Mouse (Mus musculus): ENCODE measurements at regions not wholly inside any gene's neighbourhood (a gene's known extent, or its start where the extent isn't known, plus 50 kb on each side); places are given as distances from the start of the nearest gene placed in this dataset.

DNA sequence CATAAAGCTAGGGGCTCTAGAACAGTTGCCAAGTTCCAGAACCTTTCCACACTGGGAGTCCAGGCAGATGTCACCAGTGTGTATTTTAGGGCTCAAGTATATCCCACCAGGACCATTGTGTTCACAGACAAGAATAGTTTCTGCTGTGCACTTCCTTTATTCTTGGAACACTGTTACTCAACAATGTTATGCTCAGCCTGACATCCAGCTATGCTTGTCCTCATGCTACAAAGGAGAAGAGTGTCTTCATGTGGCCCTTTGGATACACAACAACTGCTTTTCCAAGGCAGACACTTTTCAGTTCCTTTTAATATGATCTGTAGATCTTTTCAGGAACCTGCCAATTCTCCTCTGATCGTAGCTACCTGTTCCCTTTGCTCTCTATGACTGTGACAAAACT, 270.4 kb upstream of the Dab2 start:
- 92% methylated on average over 1 of the region's 1 CpGs for WGBS
- no peaks in the 10 kb centered on the region for H3K27me3 ChIP-seq (ENCODE audit: control insufficient read depth, insufficient read depth, low read length)
- H3K9me3 ChIP-seq (ENCODE audit: control insufficient read depth, low read length), result no peaks in the 10 kb centered on the region
- no peak overlapping the region for H3K9ac ChIP-seq (replicated peaks; ENCODE audit: low read depth, low read length)
- no peak for ATAC-seq (ENCODE audit: low read depth)
- no peak overlapping the region for H3K4me2 ChIP-seq (ENCODE audit: low read depth, low read length)
- no peaks in the 10 kb centered on the region for H3K36me3 ChIP-seq (ENCODE audit: control insufficient read depth, insufficient read depth, low read length)
- H3K4me3 ChIP-seq (ENCODE audit: low read depth, low read length), result no peak overlapping the region
- H3K4me1 ChIP-seq (ENCODE audit: control insufficient read depth, insufficient read depth, low read length), result no peaks in the 10 kb centered on the region
- no peak overlapping the region for H3K27ac ChIP-seq (ENCODE audit: low read depth, low read length)

DNA sequence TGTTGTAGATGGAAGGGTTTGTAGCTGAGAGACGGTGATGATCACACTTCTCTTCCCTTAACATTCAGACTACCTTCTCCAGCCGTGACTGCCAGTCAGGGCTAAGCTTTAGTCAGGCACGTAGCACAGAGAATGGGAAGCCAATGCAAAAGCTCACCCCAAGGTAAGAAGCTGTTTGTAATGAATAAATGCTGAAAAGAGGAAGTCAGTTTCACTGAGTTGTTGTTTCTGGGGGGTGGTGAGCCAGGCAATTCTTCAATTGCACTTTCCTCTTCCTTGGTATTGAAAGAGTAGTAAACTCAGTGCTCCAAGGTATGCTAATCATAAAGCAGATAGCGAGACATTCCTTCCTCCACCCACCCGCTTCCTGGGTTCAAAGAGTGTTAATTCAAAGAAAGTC, 269.2 kb upstream of the Dab2 start:
- no peak for ATAC-seq (ENCODE audit: low read depth)
- Histone ChIP-seq H3K27me3 (ENCODE audit: control insufficient read depth, insufficient read depth, low read length) (no peaks in the 10 kb centered on the region), H3K36me3 (ENCODE audit: control insufficient read depth, insufficient read depth, low read length) (no peaks in the 10 kb centered on the region), H3K4me3 (ENCODE audit: low read depth, low read length) (no peak overlapping the region), H3K27ac (ENCODE audit: low read depth, low read length) (no peak overlapping the region), H3K9ac (replicated peaks; ENCODE audit: low read depth, low read length) (no peak overlapping the region), H3K4me2 (ENCODE audit: low read depth, low read length) (no peak overlapping the region), H3K9me3 (ENCODE audit: control insufficient read depth, low read length) (no peaks in the 10 kb centered on the region), H3K4me1 (ENCODE audit: control insufficient read depth, insufficient read depth, low read length) (no peaks in the 10 kb centered on the region)
- 77% methylated on average over 5 of the region's 5 CpGs for WGBS

DNA sequence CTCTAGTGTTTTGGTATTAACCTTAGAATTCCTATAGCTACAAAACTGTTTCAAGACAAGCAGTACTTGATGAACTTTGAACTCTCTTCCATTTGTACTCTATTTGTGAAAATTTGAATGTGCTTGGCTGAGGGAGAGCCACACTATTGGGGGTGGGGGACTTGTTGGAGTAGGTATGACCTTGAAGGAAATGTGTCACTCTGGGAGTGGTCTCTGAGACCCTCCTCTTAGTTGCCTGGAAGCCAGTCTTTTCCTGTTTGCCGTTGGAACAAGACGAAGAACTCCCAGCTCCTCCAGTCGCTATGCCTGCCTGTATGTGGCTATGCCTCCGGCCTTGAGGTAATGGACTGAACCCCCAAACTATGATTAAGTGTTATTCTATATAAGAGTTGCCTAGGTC, 265.4 kb upstream of the Dab2 start:
- no peak for ATAC-seq (ENCODE audit: low read depth)
- no peaks in the 10 kb centered on the region for H3K27me3 ChIP-seq (ENCODE audit: control insufficient read depth, insufficient read depth, low read length)
- H3K4me2 ChIP-seq (ENCODE audit: low read depth, low read length), result no peak overlapping the region
- no peaks in the 10 kb centered on the region for H3K4me1 ChIP-seq (ENCODE audit: control insufficient read depth, insufficient read depth, low read length)
- H3K9ac ChIP-seq (replicated peaks; ENCODE audit: low read depth, low read length), result no peak overlapping the region
- no peaks in the 10 kb centered on the region for H3K36me3 ChIP-seq (ENCODE audit: control insufficient read depth, insufficient read depth, low read length)
- H3K27ac ChIP-seq (ENCODE audit: low read depth, low read length), result no peak overlapping the region
- H3K4me3 ChIP-seq (ENCODE audit: low read depth, low read length), result no peak overlapping the region
- H3K9me3 ChIP-seq (ENCODE audit: control insufficient read depth, low read length), result no peaks in the 10 kb centered on the region
- 91% methylated on average over 4 of the region's 4 CpGs for WGBS

DNA sequence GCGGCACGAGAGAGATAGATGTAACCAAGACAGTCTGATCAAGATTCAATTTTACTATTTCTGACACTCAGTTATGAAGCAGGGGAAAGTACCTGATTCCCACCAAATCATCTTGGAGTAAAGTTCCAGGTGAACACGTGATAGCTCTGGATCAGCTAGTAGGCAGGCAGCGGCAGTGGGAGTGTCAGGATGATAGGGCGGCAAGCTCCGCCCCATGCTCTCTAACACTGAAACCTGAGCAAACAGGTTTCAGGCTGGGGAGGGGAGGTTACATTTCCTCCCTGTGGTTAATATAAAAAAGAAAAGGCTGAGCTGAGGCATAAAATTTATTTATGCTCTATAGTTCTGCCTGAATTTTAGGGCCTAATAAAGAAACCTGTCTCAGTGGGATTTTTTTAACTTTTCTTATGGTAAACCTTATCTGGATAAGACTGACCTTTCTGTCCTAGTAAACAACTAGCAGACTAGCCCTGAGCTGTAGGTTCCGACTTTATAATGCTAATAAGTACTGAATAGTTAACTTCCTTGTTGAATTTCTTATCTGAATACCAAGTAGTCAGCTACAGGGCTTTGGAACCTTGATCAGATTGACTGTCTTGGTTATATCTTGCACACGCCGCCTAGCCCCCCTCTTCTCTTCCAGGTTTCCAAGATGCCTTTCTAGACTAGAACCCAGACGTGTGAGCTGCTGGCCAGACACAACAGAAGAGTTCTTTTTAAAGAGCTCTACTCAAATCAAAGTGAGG, 254.9 kb upstream of the Dab2 start:
- ATAC-seq (ENCODE audit: low read depth), result no peak
- no peaks in the 10 kb centered on the region for H3K27me3 ChIP-seq (ENCODE audit: control insufficient read depth, insufficient read depth, low read length)
- H3K4me3 ChIP-seq (ENCODE audit: low read depth, low read length), result no peak overlapping the region
- H3K4me1 ChIP-seq (ENCODE audit: control insufficient read depth, insufficient read depth, low read length), result no peaks in the 10 kb centered on the region
- WGBS, result 56% methylated on average over 10 of the region's 10 CpGs
- no peaks in the 10 kb centered on the region for H3K9me3 ChIP-seq (ENCODE audit: control insufficient read depth, low read length)
- H3K9ac ChIP-seq (replicated peaks; ENCODE audit: low read depth, low read length), result no peak overlapping the region
- H3K36me3 ChIP-seq (ENCODE audit: control insufficient read depth, insufficient read depth, low read length), result no peaks in the 10 kb centered on the region
- no peak overlapping the region for H3K4me2 ChIP-seq (ENCODE audit: low read depth, low read length)
- H3K27ac ChIP-seq (ENCODE audit: low read depth, low read length), result no peak overlapping the region

DNA sequence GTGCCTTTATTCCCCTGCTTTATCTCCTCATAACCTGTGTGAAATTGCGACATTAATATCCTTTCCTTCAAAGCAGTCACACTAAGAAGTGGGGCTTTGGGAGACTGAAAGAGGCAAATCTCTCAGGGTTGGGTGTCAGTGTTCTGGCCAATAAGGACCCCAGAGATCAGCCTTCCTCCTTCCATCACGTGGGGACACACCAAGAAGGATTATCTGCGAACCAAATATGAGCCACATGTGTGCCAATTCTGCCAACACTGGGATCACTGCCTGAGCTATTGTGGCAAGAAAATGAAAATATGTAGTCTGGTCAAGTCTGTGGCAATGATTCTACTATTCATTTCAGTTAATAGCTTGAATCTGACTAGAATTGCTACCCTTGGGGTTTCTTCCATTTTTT, 243.9 kb upstream of the Dab2 start:
- Histone ChIP-seq H3K27ac (ENCODE audit: low read depth, low read length) (no peak overlapping the region), H3K4me3 (ENCODE audit: low read depth, low read length) (no peak overlapping the region), H3K36me3 (ENCODE audit: control insufficient read depth, insufficient read depth, low read length) (no peaks in the 10 kb centered on the region), H3K9ac (replicated peaks; ENCODE audit: low read depth, low read length) (no peak overlapping the region), H3K4me2 (ENCODE audit: low read depth, low read length) (no peak overlapping the region), H3K4me1 (ENCODE audit: control insufficient read depth, insufficient read depth, low read length) (no peaks in the 10 kb centered on the region), H3K27me3 (ENCODE audit: control insufficient read depth, insufficient read depth, low read length) (no peaks in the 10 kb centered on the region), H3K9me3 (ENCODE audit: control insufficient read depth, low read length) (no peaks in the 10 kb centered on the region)
- WGBS, result 85% methylated on average over 3 of the region's 3 CpGs
- ATAC-seq (ENCODE audit: low read depth), result no peak

DNA sequence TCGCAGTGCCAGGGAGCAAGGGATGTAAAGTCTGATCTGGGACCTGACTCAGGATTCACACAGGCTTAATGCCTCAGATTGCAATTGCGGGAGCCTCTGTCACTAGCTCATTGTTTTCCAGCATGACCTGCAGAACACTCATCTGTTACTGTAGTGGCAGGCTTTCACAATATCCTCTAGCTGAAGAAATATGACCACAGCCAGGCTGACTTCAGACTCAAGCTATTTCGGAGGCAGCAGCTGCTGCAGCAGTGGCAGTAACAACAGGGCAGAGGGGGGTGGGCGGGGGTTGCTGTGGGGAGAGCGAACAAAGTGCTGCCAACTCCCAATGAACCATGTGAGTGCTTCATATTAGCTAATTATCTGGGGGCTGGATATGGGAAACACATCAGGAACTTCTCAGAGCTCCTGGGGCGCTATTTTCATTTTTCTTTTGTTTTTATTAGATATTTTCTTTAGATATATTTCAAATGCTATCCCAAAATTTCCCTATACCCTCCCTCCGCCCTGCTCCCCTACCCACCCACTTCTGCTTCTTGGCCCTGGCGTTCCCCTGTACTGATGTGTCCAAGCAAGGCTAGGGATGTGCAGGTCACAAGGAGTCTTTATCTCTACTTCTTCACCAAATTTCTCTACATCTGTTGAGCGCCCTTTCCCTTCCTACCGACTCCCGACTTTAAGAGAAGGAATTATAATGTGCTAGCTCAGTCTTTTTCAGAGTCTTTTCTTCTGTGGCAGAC, 242.5 kb upstream of the Dab2 start:
- WGBS, result 52% methylated on average over 11 of the region's 11 CpGs
- no peak overlapping the region for H3K27ac ChIP-seq (ENCODE audit: low read depth, low read length)

DNA sequence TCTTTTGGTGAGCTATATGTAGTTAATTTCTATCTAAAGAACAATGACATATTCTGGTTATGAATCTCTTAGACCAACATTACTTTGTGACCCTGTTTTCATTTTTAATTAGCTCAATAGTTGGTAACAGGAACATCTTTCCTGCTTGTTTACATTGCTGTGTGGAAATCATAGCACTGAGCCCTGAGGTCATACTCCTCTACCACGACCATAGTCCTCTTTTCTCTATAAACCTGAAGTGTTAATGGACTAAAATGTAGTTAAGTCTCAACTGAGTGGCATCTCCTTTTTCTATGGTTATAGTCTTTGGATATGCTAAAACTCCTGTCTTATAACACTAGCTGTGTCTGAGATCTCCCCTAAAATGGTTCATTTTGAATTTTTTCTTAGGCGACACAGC, 240.2 kb upstream of the Dab2 start:
- Histone ChIP-seq H3K4me1 (ENCODE audit: control insufficient read depth, insufficient read depth, low read length) (no peaks in the 10 kb centered on the region), H3K36me3 (ENCODE audit: control insufficient read depth, insufficient read depth, low read length) (no peaks in the 10 kb centered on the region), H3K27ac (ENCODE audit: low read depth, low read length) (no peak overlapping the region), H3K27me3 (ENCODE audit: control insufficient read depth, insufficient read depth, low read length) (no peaks in the 10 kb centered on the region), H3K9ac (replicated peaks; ENCODE audit: low read depth, low read length) (no peak overlapping the region), H3K9me3 (ENCODE audit: control insufficient read depth, low read length) (no peaks in the 10 kb centered on the region), H3K4me2 (ENCODE audit: low read depth, low read length) (no peak overlapping the region), H3K4me3 (ENCODE audit: low read depth, low read length) (no peak overlapping the region)
- WGBS, result 78% methylated on average over 2 of the region's 2 CpGs
- no peak for ATAC-seq (ENCODE audit: low read depth)

More for the DNA sequence above, 242.5 kb upstream of the Dab2 start:
- no peaks in the 10 kb centered on the region for H3K4me1 ChIP-seq (ENCODE audit: control insufficient read depth, insufficient read depth, low read length)
- H3K4me3 ChIP-seq (ENCODE audit: low read depth, low read length), result no peak overlapping the region
- no peaks in the 10 kb centered on the region for H3K9me3 ChIP-seq (ENCODE audit: control insufficient read depth, low read length)
- no peaks in the 10 kb centered on the region for H3K36me3 ChIP-seq (ENCODE audit: control insufficient read depth, insufficient read depth, low read length)
- no peaks in the 10 kb centered on the region for H3K27me3 ChIP-seq (ENCODE audit: control insufficient read depth, insufficient read depth, low read length)
- H3K4me2 ChIP-seq (ENCODE audit: low read depth, low read length), result no peak overlapping the region
- ATAC-seq (ENCODE audit: low read depth), result peak; percentile 70; the same call in 1 of the 2 replicates
- no peak overlapping the region for H3K9ac ChIP-seq (replicated peaks; ENCODE audit: low read depth, low read length)

DNA sequence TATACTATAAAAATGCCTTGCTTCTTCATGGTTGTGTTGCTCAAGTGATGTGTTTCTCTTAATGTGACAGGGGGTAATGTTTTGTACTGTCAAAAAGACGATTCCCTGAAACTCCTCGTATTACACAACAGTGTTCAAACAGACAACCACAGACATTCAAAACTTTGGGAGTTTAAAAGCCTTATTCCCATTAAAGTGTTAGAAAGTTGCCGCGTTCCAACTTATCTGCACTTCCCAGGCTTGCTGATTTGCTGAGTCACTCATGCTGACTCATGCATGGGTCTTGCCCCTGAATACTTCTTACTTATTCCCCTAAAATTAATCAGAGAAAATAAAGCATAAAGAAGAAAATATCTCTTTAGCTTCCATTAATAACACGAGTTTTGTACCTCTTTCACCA, 239.8 kb upstream of the Dab2 start:
- Histone ChIP-seq H3K4me1 (ENCODE audit: control insufficient read depth, insufficient read depth, low read length) (no peaks in the 10 kb centered on the region), H3K9me3 (ENCODE audit: control insufficient read depth, low read length) (no peaks in the 10 kb centered on the region), H3K27me3 (ENCODE audit: control insufficient read depth, insufficient read depth, low read length) (no peaks in the 10 kb centered on the region), H3K36me3 (ENCODE audit: control insufficient read depth, insufficient read depth, low read length) (no peaks in the 10 kb centered on the region), H3K27ac (ENCODE audit: low read depth, low read length) (no peak overlapping the region), H3K9ac (replicated peaks; ENCODE audit: low read depth, low read length) (no peak overlapping the region), H3K4me2 (ENCODE audit: low read depth, low read length) (no peak overlapping the region), H3K4me3 (ENCODE audit: low read depth, low read length) (no peak overlapping the region)
- 87% methylated on average over 5 of the region's 5 CpGs for WGBS
- no peak for ATAC-seq (ENCODE audit: low read depth)

DNA sequence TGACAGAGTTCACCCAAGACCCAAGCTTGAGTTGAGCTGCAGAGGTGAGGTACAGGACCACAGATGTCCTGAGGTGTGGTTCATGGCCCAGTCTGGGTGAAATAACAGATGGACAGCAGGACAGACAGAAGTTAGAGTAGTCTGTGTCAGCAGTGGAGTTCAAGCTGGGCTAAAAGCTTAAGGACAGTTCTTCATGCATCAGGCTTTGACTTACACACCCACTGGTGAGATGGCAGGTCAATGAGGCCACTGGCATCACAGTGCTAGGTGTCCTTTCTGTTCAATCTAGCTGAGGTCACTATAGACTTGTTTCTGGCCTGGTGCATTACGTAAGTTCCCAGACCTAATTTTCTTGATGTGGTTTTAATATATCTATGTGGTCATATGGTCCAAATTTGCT, 238.9 kb upstream of the Dab2 start:
- H3K4me1 ChIP-seq (ENCODE audit: control insufficient read depth, insufficient read depth, low read length), result no peaks in the 10 kb centered on the region
- H3K9ac ChIP-seq (replicated peaks; ENCODE audit: low read depth, low read length), result no peak overlapping the region
- no peak overlapping the region for H3K4me2 ChIP-seq (ENCODE audit: low read depth, low read length)
- H3K27me3 ChIP-seq (ENCODE audit: control insufficient read depth, insufficient read depth, low read length), result no peaks in the 10 kb centered on the region
- H3K27ac ChIP-seq (ENCODE audit: low read depth, low read length), result no peak overlapping the region
- H3K4me3 ChIP-seq (ENCODE audit: low read depth, low read length), result no peak overlapping the region
- no peaks in the 10 kb centered on the region for H3K9me3 ChIP-seq (ENCODE audit: control insufficient read depth, low read length)
- H3K36me3 ChIP-seq (ENCODE audit: control insufficient read depth, insufficient read depth, low read length), result no peaks in the 10 kb centered on the region
- ATAC-seq (ENCODE audit: low read depth), result no peak
- 100% methylated on average over 1 of the region's 1 CpGs for WGBS

Measured in neural tube, embryonic 14.5 days (tissue).